Mouse (Mus musculus): ENCODE measurements around the gene Gm13278.
"Not testable (repeated sequence)": the region's sequence is repeated elsewhere in the genome, so short reads cannot be mapped to it uniquely, and the experiment has no call there.

Gm13278 gene

DNA sequence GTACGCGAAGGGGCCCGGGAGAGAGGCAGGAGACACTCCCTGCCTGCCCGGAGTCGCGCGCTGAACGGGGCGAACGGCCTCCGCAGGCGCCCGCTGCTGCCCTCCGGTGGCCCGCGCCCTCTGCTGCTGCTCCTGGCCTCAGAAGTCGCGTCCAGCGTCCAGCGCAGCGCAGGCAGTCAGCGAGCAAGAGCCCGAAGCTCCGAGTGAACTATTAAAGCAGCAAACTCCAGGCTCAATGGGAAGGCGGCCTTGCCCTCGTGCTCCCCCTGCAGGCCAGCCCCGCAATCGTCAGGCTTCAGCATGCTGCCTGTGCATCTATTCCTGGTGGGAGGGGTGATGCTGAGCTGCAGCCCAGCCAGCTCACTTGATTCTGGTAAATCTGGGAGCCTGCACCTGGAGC lies at the start of gene Gm13278:
TSS of gene Gm13278 (plus strand) at position 301 of the 400 bp plus-strand sequence.
- not testable (repeated sequence) for DNase-seq (ENCODE audit: low spot score)

DNA sequence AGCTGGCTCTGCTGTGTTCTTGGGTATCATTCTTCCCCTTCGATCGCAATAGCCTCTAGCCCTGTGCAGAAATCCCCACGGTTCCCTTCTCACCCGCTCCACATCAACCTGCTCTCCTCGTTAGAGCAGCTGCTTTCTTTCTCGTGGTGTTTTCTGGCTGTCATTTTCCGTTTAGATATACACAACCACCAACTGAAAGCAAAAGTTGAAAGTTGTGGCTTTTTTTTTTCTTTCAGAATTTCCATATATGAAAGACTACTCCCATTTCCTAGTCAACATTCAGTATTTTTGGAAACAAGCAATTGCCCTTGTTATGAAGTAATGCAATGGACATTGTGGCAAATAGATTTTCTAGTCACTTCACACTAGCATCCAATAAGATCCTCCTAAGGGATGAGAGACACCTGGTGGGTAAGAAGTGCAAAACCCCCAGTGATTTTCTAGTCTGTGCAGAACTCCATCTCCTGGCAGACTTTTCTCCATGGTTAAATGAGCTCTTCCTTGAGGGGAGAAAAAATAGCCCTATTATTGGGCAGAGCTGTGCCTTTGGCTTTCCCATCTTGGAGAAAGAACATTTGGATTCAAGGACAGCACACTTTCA lies 48.5 kb upstream of the Gm13278 start:
- DNase-seq (ENCODE audit: low spot score), result no peak

DNA sequence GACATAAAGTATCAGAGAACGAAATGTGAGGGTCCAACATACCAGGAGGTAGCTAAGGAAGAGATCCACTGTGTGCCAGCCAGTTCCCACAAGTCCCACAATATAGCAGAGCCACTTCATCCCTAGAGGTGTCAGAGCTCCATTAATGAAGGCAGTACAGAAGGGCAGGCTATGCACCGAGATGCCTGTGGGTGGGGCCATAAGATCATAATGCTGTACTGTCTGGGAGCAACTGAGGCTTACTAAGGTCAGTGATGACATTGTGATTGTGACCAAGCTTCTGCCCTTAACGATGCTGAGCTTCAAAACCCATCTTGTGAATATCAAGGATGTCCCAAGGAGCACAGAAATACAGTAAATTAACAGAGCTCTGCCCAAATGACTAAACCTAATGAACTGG lies 47.1 kb upstream of the Gm13278 start:
- no peak for DNase-seq (ENCODE audit: low spot score)

DNA sequence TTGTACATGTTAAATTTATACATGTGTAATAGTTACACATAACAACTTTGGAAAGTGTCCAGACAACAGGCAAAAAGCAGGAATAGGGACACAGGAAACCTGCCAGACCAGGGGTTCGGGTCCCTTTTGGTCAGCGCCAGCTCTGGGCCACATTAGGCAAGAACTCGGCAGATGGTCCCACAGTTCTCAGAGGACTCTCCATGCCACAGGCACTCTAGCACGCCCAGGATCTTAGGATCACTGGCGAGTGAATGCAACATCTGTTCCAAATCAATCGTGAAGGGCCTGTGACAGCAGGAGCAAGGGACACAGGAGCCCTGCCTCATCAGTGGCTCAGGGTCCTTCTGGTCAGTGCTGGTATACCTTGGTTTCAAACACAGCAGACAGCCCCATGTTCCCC lies 41.4 kb upstream of the Gm13278 start:
- DNase-seq (ENCODE audit: low spot score), result no peak

DNA sequence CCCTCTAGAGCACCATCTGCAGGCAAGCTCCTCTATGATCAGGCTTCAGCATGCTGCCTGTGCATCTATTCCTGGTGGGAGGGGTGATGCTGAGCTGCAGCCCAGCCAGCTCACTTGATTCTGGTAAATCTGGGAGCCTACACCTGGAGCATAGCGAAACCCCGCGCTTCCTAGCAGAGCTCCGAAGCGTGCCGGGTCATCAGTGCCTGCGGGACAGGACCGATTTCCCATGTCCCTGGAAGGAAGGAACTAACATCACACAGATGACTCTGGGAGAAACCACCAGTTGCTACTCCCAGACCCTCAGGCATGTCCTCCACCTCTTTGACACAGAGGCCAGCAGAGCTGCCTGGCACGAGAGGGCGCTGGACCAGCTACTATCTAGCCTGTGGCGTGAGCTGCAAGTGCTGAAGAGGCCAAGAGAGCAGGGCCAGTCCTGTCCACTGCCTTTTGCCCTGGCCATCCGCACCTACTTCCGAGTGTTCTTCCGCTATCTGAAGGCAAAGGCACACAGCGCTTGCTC lies 36.5 kb upstream of the Gm13278 start, which contains the start of gene Gm13271:
TSS of gene Gm13271 (plus strand) at position 51 of the 523 bp plus-strand sequence.
- DNase-seq (ENCODE audit: low spot score), result not testable (repeated sequence)

DNA sequence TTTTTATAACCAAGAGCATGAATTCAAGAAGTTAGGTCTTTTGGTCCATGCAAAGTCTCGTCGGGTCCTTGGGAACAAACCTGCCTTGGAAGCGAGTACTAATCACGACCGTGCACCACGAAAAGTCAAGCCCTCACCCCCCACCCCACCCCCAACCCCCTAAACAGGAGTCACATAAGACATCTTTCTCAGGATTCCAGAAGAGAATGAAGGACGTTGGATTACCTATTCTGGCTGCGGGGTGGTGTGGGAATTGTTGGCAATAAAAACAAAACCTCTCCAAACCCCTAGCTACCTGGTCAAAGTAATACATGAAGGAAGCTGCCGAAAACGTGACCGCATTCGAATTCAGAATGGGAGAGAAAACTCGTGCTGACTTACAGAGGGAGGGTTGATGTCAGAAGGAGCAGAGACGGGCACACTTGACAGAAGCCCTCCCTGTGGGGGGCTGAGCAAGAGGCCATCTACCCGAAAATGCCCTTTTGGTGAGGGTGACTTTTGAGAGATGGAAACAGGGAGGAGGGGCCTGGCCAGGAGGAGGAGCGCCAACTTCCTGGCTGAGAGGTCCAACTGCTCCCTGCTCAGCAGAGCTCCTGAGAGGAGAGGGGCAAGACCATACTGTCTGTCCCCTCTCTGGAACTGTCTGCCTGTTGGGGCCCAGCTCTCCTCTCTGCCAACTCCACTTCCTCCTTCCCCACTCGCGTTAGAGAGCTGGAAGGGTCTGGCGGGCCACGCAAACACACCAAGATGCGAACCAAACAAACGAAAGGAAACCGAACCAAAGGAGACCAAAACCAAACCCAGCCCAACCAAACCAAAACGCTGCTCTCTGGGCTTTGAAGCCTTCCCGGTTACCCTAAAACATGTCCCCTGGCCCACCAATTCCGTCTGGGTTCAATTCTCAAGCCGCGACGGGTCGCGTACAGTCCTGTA lies 34.5 kb upstream of the Gm13278 start:
- DNase-seq (ENCODE audit: low spot score), result peak; percentile 34

DNA sequence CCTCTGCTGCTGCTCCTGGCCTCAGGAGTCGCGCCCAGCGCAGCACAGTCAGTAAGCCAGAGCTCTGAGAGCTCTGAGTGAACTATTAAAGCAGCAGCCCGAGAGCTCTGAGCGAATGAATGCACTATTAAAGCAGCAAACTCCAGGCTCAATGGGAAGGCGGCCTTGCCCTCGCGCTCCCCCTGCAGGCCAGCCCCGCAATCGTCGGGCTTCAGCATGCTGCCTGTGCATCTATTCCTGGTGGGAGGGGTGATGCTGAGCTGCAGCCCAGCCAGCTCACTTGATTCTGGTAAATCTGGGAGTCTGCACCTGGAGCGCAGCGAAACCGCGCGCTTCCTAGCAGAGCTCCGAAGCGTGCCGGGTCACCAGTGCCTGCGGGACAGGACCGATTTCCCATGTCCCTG lies 33.7 kb upstream of the Gm13278 start:
- peak; percentile 91 for DNase-seq (ENCODE audit: low spot score)

DNA sequence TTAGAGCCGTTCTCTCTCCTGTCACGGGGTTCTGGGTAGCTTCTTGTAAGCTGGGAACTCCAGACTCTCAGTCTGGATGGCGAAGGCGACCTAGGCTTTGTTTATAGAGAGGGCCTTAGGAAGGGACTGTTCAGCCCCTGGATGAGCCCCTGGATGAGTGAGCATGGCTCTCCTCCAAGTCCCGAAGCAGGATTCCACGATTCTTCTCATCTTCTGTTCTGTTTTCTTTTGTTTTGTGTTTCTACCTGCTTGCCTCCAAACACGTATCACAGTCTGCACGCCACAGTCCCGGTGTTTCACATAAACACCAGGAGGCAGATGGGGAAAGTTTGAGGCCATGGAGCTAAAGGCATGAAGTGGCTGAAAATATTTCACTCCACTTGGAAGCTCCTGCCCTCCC lies 32.6 kb upstream of the Gm13278 start:
- not testable (repeated sequence) for DNase-seq (ENCODE audit: low spot score)

DNA sequence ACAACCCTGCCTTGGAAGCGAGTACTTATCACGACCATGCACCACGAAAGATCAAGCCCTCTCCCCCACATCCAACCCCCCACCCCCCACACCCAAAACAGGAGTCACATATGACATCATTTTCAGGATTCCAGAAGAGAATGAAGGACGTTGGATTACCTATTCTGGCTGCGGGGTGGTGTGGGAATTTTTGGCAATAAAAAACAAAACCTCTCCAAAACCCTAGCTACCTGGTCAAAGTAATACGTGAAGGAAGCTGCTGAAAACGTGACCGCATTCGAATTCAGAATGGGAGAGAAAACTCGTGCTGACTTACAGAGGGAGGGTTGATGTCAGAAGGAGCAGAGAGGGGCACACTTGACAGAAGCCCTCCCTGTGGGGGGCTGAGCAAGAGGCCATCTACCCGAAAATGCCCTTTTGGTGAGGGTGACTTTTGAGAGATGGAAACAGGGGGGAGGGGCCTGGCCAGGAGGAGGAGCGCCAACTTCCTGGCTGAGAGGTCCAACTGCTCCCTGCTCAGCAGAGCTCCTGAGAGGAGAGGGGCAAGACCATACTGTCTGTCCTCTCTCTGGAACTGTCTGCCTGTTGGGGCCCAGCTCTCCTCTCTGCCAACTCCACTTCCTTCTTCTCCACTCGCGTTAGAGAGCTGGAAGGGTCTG lies 31.6 kb upstream of the Gm13278 start, which contains the start of gene Gm13283:
TSS of gene Gm13283 (plus strand) at position 510 of the 659 bp plus-strand sequence.
- DNase-seq (ENCODE audit: low spot score), result not testable (repeated sequence)

DNA sequence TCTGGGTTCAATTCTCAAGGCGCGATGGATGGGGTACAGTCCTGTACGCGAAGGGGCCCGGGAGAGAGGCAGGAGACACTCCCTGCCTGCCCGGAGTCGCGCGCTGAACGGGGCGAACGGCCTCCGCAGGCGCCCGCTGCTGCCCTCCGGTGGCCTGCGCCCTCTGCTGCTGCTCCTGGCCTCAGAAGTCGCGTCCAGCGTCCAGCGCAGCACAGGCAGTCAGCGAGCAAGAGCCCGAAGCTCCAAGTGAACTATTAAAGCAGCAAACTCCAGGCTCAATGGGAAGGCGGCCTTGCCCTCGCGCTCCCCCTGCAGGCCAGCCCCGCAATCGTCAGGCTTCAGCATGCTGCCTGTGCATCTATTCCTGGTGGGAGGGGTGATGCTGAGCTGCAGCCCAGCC lies 30.9 kb upstream of the Gm13278 start:
- peak; percentile 81 for DNase-seq (ENCODE audit: low spot score)

DNA sequence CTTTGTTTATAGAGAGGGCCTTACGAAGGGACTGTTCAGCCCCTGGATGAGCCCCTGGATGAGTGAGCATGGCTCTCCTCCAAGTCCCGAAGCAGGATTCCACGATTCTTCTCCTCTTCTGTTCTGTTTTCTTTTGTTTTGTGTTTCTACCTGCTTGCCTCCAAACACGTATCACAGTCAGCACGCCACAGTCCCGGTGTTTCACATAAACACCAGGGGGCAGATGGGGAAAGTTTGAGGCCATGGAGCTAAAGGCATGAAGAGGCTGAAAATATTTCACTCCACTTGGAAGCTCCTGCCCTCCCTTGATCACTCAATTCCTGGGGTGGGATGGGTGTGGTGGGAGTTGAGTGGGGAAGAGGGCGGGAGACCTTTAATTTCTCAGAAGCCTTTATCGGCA lies 29.6 kb upstream of the Gm13278 start:
- not testable (repeated sequence) for DNase-seq (ENCODE audit: low spot score)

DNA sequence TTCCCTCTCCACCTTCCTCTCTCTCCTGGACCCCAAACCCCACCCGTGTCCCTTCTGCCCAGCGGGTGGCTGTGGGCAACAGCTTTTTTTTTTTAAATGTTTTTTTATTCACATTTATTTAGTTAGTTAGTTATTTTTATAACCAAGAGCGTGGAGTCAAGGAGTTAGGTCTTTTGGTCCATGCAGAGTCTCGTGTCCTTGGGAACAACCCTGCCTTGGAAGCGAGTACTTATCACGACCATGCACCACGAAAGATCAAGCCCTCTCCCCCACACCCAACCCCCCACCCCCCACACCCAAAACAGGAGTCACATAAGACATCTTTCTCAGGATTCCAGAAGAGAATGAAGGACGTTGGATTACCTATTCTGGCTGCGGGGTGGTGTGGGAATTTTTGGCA lies 29.0 kb upstream of the Gm13278 start:
- not testable (repeated sequence) for DNase-seq (ENCODE audit: low spot score)

DNA sequence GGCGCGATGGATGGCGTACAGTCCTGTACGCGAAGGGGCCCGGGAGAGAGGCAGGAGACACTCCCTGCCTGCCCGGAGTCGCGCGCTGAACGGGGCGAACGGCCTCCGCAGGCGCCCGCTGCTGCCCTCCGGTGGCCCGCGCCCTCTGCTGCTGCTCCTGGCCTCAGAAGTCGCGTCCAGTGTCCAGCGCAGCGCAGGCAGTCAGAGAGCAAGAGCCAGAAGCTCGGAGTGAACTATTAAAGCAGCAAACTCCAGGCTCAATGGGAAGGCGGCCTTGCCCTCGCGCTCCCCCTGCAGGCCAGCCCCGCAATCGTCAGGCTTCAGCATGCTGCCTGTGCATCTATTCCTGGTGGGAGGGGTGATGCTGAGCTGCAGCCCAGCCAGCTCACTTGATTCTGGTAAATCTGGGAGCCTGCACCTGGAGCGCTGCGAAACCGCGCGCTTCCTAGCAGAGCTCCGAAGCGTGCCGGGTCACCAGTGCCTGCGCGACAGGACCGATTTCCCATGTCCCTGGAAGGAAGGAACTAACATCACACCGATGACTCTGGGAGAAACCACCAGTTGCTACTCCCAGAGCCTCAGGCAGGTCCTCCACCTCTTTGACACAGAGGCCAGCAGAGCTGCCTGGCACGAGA lies 27.8 kb upstream of the Gm13278 start:
- DNase-seq (ENCODE audit: low spot score), result peak; percentile 81

DNA sequence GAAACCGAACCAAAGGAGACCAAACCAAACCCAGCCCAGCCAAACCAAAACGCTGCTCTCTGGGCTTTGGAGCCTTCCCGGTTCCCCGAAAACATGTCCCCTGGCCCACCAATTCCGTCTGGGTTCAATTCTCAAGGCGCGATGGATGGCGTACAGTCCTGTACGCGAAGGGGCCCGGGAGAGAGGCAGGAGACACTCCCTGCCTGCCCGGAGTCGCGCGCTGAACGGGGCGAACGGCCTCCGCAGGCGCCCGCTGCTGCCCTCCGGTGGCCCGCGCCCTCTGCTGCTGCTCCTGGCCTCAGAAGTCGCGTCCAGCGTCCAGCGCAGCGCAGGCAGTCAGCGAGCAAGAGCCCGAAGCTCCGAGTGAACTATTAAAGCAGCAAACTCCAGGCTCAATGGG lies 17.8 kb upstream of the Gm13278 start, which contains the start of gene Gm13290:
TSS of gene Gm13290 (plus strand) at position 301 of the 400 bp plus-strand sequence.
- not testable (repeated sequence) for DNase-seq (ENCODE audit: low spot score)

DNA sequence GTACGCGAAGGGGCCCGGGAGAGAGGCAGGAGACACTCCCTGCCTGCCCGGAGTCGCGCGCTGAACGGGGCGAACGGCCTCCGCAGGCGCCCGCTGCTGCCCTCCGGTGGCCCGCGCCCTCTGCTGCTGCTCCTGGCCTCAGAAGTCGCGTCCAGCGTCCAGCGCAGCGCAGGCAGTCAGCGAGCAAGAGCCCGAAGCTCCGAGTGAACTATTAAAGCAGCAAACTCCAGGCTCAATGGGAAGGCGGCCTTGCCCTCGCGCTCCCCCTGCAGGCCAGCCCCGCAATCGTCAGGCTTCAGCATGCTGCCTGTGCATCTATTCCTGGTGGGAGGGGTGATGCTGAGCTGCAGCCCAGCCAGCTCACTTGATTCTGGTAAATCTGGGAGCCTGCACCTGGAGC lies 14.7 kb upstream of the Gm13278 start, which contains the start of gene Gm13289:
TSS of gene Gm13289 (plus strand) at position 301 of the 400 bp plus-strand sequence.
- not testable (repeated sequence) for DNase-seq (ENCODE audit: low spot score)

DNA sequence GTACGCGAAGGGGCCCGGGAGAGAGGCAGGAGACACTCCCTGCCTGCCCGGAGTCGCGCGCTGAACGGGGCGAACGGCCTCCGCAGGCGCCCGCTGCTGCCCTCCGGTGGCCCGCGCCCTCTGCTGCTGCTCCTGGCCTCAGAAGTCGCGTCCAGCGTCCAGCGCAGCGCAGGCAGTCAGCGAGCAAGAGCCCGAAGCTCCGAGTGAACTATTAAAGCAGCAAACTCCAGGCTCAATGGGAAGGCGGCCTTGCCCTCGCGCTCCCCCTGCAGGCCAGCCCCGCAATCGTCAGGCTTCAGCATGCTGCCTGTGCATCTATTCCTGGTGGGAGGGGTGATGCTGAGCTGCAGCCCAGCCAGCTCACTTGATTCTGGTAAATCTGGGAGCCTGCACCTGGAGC lies 11.8 kb upstream of the Gm13278 start, which contains the start of gene Gm13272:
TSS of gene Gm13272 (plus strand) at position 301 of the 400 bp plus-strand sequence.
- not testable (repeated sequence) for DNase-seq (ENCODE audit: low spot score)

DNA sequence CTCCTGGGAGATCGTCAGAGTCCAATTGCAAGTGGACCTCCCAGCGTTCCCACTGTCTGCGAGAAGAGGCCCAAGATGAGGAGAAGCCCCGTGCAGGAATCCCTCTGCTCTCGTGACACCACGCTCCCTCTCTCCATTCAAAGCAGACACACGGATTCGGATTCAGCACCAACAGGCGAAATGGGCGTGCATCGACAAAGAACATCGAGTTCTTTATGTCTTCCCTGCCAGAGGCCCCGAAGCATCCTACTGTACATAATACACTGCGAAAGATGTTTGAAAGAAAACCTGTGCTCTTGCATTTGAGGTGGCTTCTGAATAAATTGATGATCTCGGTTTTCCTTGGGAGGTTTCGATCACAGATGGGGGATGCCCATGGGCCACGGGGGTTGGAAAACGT lies 11.0 kb upstream of the Gm13278 start:
- not testable (repeated sequence) for DNase-seq (ENCODE audit: low spot score)

DNA sequence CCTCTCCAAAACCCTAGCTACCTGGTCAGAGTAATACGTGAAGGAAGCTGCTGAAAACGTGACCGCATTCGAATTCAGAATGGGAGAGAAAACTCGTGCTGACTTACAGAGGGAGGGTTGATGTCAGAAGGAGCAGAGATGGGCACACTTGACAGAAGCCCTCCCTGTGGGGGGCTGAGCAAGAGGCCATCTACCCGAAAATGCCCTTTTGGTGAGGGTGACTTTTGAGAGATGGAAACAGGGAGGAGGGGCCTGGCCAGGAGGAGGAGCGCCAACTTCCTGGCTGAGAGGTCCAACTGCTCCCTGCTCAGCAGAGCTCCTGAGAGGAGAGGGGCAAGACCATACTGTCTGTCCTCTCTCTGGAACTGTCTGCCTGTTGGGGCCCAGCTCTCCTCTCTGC lies 9.5 kb upstream of the Gm13278 start, which contains the start of gene Ifnz:
TSS of gene Ifnz (plus strand) at position 301 of the 400 bp plus-strand sequence.
- DNase-seq (ENCODE audit: low spot score), result not testable (repeated sequence)

DNA sequence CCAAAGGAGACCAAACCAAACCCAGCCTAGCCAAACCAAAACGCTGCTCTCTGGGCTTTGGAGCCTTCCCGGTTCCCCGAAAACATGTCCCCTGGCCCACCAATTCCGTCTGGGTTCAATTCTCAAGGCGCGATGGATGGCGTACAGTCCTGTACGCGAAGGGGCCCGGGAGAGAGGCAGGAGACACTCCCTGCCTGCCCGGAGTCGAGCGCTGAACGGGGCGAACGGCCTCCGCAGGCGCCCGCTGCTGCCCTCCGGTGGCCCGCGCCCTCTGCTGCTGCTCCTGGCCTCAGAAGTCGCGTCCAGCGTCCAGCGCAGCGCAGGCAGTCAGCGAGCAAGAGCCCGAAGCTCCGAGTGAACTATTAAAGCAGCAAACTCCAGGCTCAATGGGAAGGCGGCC lies 9.0 kb upstream of the Gm13278 start:
- DNase-seq (ENCODE audit: low spot score), result not testable (repeated sequence)

DNA sequence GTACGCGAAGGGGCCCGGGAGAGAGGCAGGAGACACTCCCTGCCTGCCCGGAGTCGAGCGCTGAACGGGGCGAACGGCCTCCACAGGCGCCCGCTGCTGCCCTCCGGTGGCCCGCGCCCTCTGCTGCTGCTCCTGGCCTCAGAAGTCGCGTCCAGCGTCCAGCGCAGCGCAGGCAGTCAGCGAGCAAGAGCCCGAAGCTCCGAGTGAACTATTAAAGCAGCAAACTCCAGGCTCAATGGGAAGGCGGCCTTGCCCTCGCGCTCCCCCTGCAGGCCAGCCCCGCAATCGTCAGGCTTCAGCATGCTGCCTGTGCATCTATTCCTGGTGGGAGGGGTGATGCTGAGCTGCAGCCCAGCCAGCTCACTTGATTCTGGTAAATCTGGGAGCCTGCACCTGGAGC lies 5.9 kb upstream of the Gm13278 start, which contains the start of gene Gm13276:
TSS of gene Gm13276 (plus strand) at position 301 of the 400 bp plus-strand sequence.
- DNase-seq (ENCODE audit: low spot score), result not testable (repeated sequence)

DNA sequence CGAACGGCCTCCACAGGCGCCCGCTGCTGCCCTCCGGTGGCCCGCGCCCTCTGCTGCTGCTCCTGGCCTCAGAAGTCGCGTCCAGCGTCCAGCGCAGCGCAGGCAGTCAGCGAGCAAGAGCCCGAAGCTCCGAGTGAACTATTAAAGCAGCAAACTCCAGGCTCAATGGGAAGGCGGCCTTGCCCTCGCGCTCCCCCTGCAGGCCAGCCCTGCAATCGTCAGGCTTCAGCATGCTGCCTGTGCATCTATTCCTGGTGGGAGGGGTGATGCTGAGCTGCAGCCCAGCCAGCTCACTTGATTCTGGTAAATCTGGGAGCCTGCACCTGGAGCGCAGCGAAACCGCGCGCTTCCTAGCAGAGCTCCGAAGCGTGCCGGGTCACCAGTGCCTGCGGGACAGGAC lies 2.9 kb upstream of the Gm13278 start, which contains the start of gene Gm13277:
TSS of gene Gm13277 (plus strand) at position 231 of the 400 bp plus-strand sequence.
- not testable (repeated sequence) for DNase-seq (ENCODE audit: low spot score)

All from embryo, embryonic 10.5 days (tissue).